Mouse (Mus musculus) regulatory T cell (primary cell): ENCODE results near the gene Col26a1.
"Not testable (repeated sequence)": the region's sequence is repeated elsewhere in the genome, so short reads cannot be mapped to it uniquely, and the experiment has no call there.

Source experiments
- in situ Hi-C: fragments of 300-600 bp; cut with MboI, MseI; formaldehyde crosslinking; loops from one replicate; pipeline ENCODE4 v1.15.1; 2025; ENCODE audit warnings: high pct_unique_total_duplicates

The Col26a1 gene

GRCm38 (mm10) chr5:136760345-136760744 is 122.7 kb downstream of the Col26a1 start:
- in situ Hi-C loops = no loop called here

GRCm38 (mm10) chr5:136759781-136760180 is 123.2 kb downstream of the Col26a1 start:
- in situ Hi-C loops = no loop called here

GRCm38 (mm10) chr5:136755696-136756095 is 127.3 kb downstream of the Col26a1 start:
- in situ Hi-C loops = no loop called here

- in situ Hi-C loops = no loop called here
Observed at GRCm38 (mm10) chr5:136754053-136754591, 128.9 kb downstream of the Col26a1 start.

- in situ Hi-C loops = not testable (repeated sequence)
Observed at GRCm38 (mm10) chr5:136753176-136753575, 129.8 kb downstream of the Col26a1 start.

- in situ Hi-C loops = no loop called here
Observed at GRCm38 (mm10) chr5:136752104-136752503, 130.9 kb downstream of the Col26a1 start.

GRCm38 (mm10) chr5:136746596-136746995 is 136.4 kb downstream of the Col26a1 start:
- in situ Hi-C loops = no loop called here

- in situ Hi-C loops = no loop called here
Observed at GRCm38 (mm10) chr5:136738918-136739317, 144.1 kb downstream of the Col26a1 start.

GRCm38 (mm10) chr5:136726271-136726670 is 156.7 kb downstream of the Col26a1 start:
- in situ Hi-C loops = not testable (repeated sequence)

- in situ Hi-C loops = no loop called here
Observed at GRCm38 (mm10) chr5:136721596-136721995, 161.4 kb downstream of the Col26a1 start.

- in situ Hi-C loops = no loop called here
Observed at GRCm38 (mm10) chr5:136718656-136719055, 164.4 kb downstream of the Col26a1 start.

GRCm38 (mm10) chr5:136717573-136717854 is 165.5 kb downstream of the Col26a1 start:
- in situ Hi-C loops = no loop called here

GRCm38 (mm10) chr5:136716696-136717572 is 166.1 kb downstream of the Col26a1 start:
- in situ Hi-C loops = no loop called here

- in situ Hi-C loops = no loop called here
Observed at GRCm38 (mm10) chr5:136714879-136715278, 168.1 kb downstream of the Col26a1 start.

- in situ Hi-C loops = no loop called here
Observed at GRCm38 (mm10) chr5:136714232-136714875, 168.7 kb downstream of the Col26a1 start.

- in situ Hi-C loops = no loop called here
Observed at GRCm38 (mm10) chr5:136710742-136711141, 172.3 kb downstream of the Col26a1 start.

- in situ Hi-C loops = no loop called here
Observed at GRCm38 (mm10) chr5:136708116-136708515, 174.9 kb downstream of the Col26a1 start.

- in situ Hi-C loops = no loop called here
Observed at GRCm38 (mm10) chr5:136706803-136707202, 176.2 kb downstream of the Col26a1 start.

GRCm38 (mm10) chr5:136705532-136705931 is 177.5 kb downstream of the Col26a1 start:
- in situ Hi-C loops = no loop called here

GRCm38 (mm10) chr5:136704151-136704550 is 178.9 kb downstream of the Col26a1 start:
- in situ Hi-C loops = no loop called here

- in situ Hi-C loops = no loop called here
Observed at GRCm38 (mm10) chr5:136703751-136704150, 179.3 kb downstream of the Col26a1 start.

GRCm38 (mm10) chr5:136702159-136702725 is 180.8 kb downstream of the Col26a1 start:
- in situ Hi-C loops = no loop called here
